Mouse (Mus musculus): ENCODE data around the gene Tuba3a. TPM values are rescaled to one million over a fixed set of nuclear protein-coding genes. Genes with fewer than 3 reads are reported as not detected.

The Tuba3a gene
- total and polyA plus RNA-seq, 2 experiments, result not detected

DNA sequence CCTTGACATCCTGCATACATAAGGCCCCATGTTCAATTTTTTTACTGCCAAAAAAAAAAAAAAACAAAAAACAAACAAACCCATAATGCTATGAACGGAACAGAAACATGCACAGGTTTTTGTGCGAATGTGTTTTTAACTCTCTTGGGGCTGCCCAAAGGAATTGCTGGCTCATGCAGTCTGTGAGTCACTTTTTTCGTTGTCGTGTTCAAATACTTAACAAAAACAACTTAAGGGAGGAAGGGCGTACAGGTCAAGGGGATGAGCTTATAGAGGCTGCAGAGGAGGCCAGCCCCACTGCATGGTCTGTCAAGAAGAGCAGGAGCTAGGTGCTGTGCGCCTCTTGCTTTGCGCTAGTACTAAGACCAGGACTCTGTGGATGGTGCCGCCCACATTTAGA is 33.1 kb downstream of the Tuba3a start:
- Histone ChIP-seq H3K79me2 (ENCODE audit: control insufficient read depth, insufficient read depth, low read length) (no peaks in the 10 kb centered on the region), H3K4me3 (ENCODE audit: insufficient read depth, low read depth, low read length) (no peak overlapping the region), H3K4me1 (ENCODE audit: control insufficient read depth, insufficient read depth, low read length) (no peaks in the 10 kb centered on the region), H3K27me3 (ENCODE audit: control insufficient read depth, insufficient read depth, low read length) (no peaks in the 10 kb centered on the region), H3K27ac (replicated peaks; ENCODE audit: insufficient read depth, low read depth, low read length) (no peak overlapping the region; the same call in 1 of the 2 replicates), H3K9ac (ENCODE audit: low read depth, low read length) (no peak overlapping the region), H3K36me3 (ENCODE audit: control insufficient read depth, insufficient read depth, low read length) (no peaks in the 10 kb centered on the region)
- TF ChIP-seq POLR2A (IDR thresholded peaks at IDR 0.05; ENCODE audit: extremely low read depth, insufficient read depth, low read length) (no peak), CTCF (IDR thresholded peaks at IDR 0.05; ENCODE audit: low read depth, low read length) (no peak)
- no peak for DNase-seq (ENCODE audit: extremely low read depth, low read depth, low spot score)
- WGBS, result 83% methylated on average over 8 of the region's 8 CpGs

DNA sequence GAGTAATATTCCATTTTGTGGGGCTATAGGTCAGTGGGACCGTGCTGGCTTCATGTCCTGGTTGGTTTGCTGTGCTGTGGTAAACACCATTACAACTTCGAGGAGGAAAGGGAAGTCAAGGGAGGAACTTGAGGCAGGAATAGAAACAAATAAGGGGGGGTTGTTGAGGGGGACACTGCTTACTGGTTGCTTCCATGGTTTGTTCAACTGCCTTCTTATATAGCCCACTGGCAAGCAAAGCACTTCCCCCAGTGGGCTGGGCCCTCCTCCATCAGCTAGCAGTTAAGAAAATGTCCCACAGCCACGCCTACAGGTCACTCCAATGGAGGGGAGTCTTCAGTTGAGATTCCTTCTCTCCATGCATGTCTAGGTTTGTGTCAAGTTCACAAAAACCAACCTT is 33.6 kb downstream of the Tuba3a start:
- TF ChIP-seq CTCF (IDR thresholded peaks at IDR 0.05; ENCODE audit: low read depth, low read length) (no peak), POLR2A (IDR thresholded peaks at IDR 0.05; ENCODE audit: extremely low read depth, insufficient read depth, low read length) (no peak)
- Histone ChIP-seq H3K4me1 (ENCODE audit: control insufficient read depth, insufficient read depth, low read length) (no peaks in the 10 kb centered on the region), H3K79me2 (ENCODE audit: control insufficient read depth, insufficient read depth, low read length) (no peaks in the 10 kb centered on the region), H3K27me3 (ENCODE audit: control insufficient read depth, insufficient read depth, low read length) (no peaks in the 10 kb centered on the region), H3K27ac (replicated peaks; ENCODE audit: insufficient read depth, low read depth, low read length) (no peak overlapping the region), H3K36me3 (ENCODE audit: control insufficient read depth, insufficient read depth, low read length) (no peaks in the 10 kb centered on the region), H3K4me3 (ENCODE audit: insufficient read depth, low read depth, low read length) (no peak overlapping the region), H3K9ac (ENCODE audit: low read depth, low read length) (no peak overlapping the region)
- DNase-seq (ENCODE audit: extremely low read depth, low read depth, low spot score), result peak; percentile 46
- 86% methylated on average over 3 of the region's 3 CpGs for WGBS

DNA sequence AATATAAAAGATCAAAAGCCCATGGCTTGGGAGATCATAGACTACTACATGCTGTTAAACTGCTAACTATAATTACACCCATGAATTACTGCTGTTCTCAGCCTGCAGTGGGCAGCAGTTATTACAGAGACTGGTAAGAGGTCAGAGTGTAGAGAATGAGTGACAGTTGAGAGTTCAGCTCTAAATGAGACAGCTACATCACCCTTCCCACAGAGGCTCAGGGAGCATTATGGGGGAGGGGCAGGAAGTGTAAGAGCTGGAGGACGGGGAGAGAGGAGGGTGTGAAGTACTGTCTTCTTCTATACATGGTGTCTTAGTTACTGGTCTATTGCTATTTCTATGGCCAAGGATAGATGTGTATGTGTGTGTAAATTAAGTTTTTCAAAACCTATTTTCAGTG is 41.3 kb downstream of the Tuba3a start:
- no peak overlapping the region for H3K4me3 ChIP-seq (ENCODE audit: insufficient read depth, low read depth, low read length)
- 43% methylated on average over 1 of the region's 1 CpGs for WGBS
- H3K79me2 ChIP-seq (ENCODE audit: control insufficient read depth, insufficient read depth, low read length), result no peaks in the 10 kb centered on the region

DNA sequence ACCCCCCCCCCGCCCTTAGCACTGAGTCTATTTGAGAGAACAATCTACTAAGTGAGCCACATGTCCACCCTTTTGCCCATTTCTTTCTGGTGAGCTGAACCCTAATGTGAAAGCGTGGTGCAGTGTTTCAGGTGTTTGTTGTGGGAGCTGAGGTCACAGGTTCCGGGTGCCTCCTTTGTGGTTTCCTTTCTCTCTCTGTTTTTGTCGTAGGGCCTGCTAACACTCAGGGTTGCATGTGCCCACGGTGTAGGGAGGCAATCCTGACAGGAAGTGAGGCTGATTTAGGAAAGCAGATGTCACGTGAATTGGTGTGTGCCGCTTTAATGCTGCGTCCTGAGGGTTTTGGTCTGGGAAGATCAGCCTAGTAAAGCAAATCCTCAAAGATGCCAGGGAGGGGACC is 44.3 kb downstream of the Tuba3a start:
- H3K27ac ChIP-seq (replicated peaks; ENCODE audit: insufficient read depth, low read depth, low read length), result no peak overlapping the region
- DNase-seq (ENCODE audit: extremely low read depth, low read depth, low spot score), result no peak
- no peak overlapping the region for H3K9ac ChIP-seq (ENCODE audit: low read depth, low read length)
- no peaks in the 10 kb centered on the region for H3K27me3 ChIP-seq (ENCODE audit: control insufficient read depth, insufficient read depth, low read length)
- TF ChIP-seq POLR2A (IDR thresholded peaks at IDR 0.05; ENCODE audit: extremely low read depth, insufficient read depth, low read length) (no peak), CTCF (IDR thresholded peaks at IDR 0.05; ENCODE audit: low read depth, low read length) (no peak)
- 85% methylated on average over 8 of the region's 8 CpGs for WGBS
- H3K79me2 ChIP-seq (ENCODE audit: control insufficient read depth, insufficient read depth, low read length), result no peaks in the 10 kb centered on the region
- no peaks in the 10 kb centered on the region for H3K36me3 ChIP-seq (ENCODE audit: control insufficient read depth, insufficient read depth, low read length)
- H3K4me3 ChIP-seq (ENCODE audit: insufficient read depth, low read depth, low read length), result no peak overlapping the region
- no peaks in the 10 kb centered on the region for H3K4me1 ChIP-seq (ENCODE audit: control insufficient read depth, insufficient read depth, low read length)

More for the DNA sequence above, 41.3 kb downstream of the Tuba3a start:
- Histone ChIP-seq H3K9ac (ENCODE audit: low read depth, low read length) (no peak overlapping the region), H3K4me1 (ENCODE audit: control insufficient read depth, insufficient read depth, low read length) (no peaks in the 10 kb centered on the region), H3K27ac (replicated peaks; ENCODE audit: insufficient read depth, low read depth, low read length) (no peak overlapping the region), H3K36me3 (ENCODE audit: control insufficient read depth, insufficient read depth, low read length) (no peaks in the 10 kb centered on the region), H3K27me3 (ENCODE audit: control insufficient read depth, insufficient read depth, low read length) (no peaks in the 10 kb centered on the region)
- DNase-seq (ENCODE audit: extremely low read depth, low read depth, low spot score), result no peak
- TF ChIP-seq POLR2A (IDR thresholded peaks at IDR 0.05; ENCODE audit: extremely low read depth, insufficient read depth, low read length) (no peak), CTCF (IDR thresholded peaks at IDR 0.05; ENCODE audit: low read depth, low read length) (no peak)

DNA sequence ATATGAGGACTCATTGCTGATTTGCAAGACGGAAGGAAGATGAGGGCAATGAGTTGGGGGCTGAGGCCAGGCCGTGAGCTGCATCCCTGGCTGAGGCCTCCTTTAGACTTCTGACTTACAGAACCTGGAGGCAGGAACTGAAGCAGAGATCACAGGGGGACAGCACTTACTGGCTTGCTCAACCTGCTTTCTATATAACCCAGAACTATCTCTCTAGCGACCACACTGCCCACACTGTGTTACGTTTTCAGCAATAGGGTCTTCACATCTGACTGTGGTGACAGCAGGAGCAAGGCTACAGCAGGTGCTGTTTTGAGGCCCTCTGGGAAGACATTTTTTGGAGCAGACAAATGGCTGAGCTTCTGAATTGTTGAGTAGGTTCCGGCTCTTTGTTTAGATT is 45.2 kb downstream of the Tuba3a start:
- no peak overlapping the region for H3K4me3 ChIP-seq (ENCODE audit: insufficient read depth, low read depth, low read length)
- 94% methylated on average over 5 of the region's 5 CpGs for WGBS
- no peak for TF ChIP-seq POLR2A (IDR thresholded peaks at IDR 0.05; ENCODE audit: extremely low read depth, insufficient read depth, low read length)
- TF ChIP-seq CTCF (IDR thresholded peaks at IDR 0.05; ENCODE audit: low read depth, low read length), result no peak

DNA sequence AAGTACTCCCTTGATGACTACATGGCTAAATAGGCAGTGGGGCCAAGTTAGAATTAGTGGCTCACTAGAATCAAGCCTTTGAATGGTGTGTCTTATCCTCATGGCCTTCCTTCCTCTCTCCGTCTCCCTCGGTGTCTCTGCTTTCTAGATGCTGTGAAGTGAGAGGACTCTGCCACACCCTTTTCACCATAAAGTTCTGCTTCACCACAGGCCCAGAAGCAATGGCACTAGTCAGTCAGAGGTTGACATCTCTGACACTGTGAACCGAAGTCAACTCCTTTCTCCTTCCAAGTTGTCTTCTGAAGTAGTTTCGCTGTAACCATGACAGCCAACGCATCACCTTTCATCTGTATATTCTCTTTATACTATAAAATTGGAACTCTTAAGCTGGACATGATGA is 46.3 kb downstream of the Tuba3a start:
- no peaks in the 10 kb centered on the region for H3K36me3 ChIP-seq (ENCODE audit: control insufficient read depth, insufficient read depth, low read length)
- no peaks in the 10 kb centered on the region for H3K4me1 ChIP-seq (ENCODE audit: control insufficient read depth, insufficient read depth, low read length)
- no peaks in the 10 kb centered on the region for H3K79me2 ChIP-seq (ENCODE audit: control insufficient read depth, insufficient read depth, low read length)
- H3K27me3 ChIP-seq (ENCODE audit: control insufficient read depth, insufficient read depth, low read length), result no peaks in the 10 kb centered on the region
- H3K4me3 ChIP-seq (ENCODE audit: insufficient read depth, low read depth, low read length), result no peak overlapping the region
- 95% methylated on average over 5 of the region's 5 CpGs for WGBS
- H3K9ac ChIP-seq (ENCODE audit: low read depth, low read length), result no peak overlapping the region
- no peak overlapping the region for H3K27ac ChIP-seq (replicated peaks; ENCODE audit: insufficient read depth, low read depth, low read length)
- no peak for DNase-seq (ENCODE audit: extremely low read depth, low read depth, low spot score)
- TF ChIP-seq POLR2A (IDR thresholded peaks at IDR 0.05; ENCODE audit: extremely low read depth, insufficient read depth, low read length) (no peak), CTCF (IDR thresholded peaks at IDR 0.05; ENCODE audit: low read depth, low read length) (no peak)

More for the DNA sequence above, 45.2 kb downstream of the Tuba3a start:
- DNase-seq (ENCODE audit: extremely low read depth, low read depth, low spot score), result no peak
- Histone ChIP-seq H3K27me3 (ENCODE audit: control insufficient read depth, insufficient read depth, low read length) (no peaks in the 10 kb centered on the region), H3K36me3 (ENCODE audit: control insufficient read depth, insufficient read depth, low read length) (no peaks in the 10 kb centered on the region), H3K4me1 (ENCODE audit: control insufficient read depth, insufficient read depth, low read length) (no peaks in the 10 kb centered on the region), H3K79me2 (ENCODE audit: control insufficient read depth, insufficient read depth, low read length) (no peaks in the 10 kb centered on the region), H3K9ac (ENCODE audit: low read depth, low read length) (no peak overlapping the region), H3K27ac (replicated peaks; ENCODE audit: insufficient read depth, low read depth, low read length) (no peak overlapping the region)
